Mouse (Mus musculus): Measurements from ENCODE around the gene Bend7.

DNA sequence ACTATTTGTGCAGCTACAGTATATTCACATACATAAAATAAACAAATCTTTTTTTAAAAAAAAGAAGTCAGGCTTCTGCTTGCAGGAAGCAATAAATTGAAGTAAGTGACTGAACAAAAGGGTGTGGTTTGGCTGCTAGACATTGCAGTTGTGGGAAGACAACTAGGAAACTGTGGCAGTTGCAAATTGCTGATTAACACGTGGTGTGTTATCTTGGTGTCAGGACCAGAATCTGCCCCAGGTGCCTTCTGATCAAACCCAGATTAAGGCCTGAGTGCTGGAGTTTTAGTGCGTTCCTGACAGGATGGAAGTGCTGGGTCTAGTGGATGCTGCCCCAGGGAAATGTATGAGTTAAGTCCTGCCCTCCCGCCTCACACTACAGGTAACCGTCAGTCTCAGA is 113.9 kb downstream of the Bend7 start:
- peak; percentile 62 for TF ChIP-seq EP300 (IDR thresholded peaks at IDR 0.05; ENCODE audit: low read depth)
- TF ChIP-seq CTCF (IDR thresholded peaks at IDR 0.05; ENCODE audit: low read depth): no peak

Data from liver, embryonic 14.5 days (tissue).